Mouse (Mus musculus) 3T3-L1 (cell line): ENCODE measurements around the gene Mars.

Source experiments
- DNase-seq: peaks from one replicate; pipeline ENCODE4 v3.0.0-alpha.2; 2015; ENCODE audit warnings: low read depth, low spot score

Gene Mars

GRCm38 (mm10) chr10:127262548-127263398, 48.8 kb downstream of the Mars start, which contains the start of gene Kif5a:
Gene Kif5a (minus strand): TSS chr10:127263348.
- no peak for DNase-seq

- DNase-seq: no peak
Measured at GRCm38 (mm10) chr10:127261706-127262547, 49.7 kb downstream of the Mars start.

GRCm38 (mm10) chr10:127258489-127258888, 53.1 kb downstream of the Mars start:
- no peak for DNase-seq

- no peak for DNase-seq
Measured at GRCm38 (mm10) chr10:127257790-127258189, 53.8 kb downstream of the Mars start.

GRCm38 (mm10) chr10:127255625-127256345, 55.8 kb downstream of the Mars start:
- peak; percentile 72 for DNase-seq

GRCm38 (mm10) chr10:127250810-127251209, 60.8 kb downstream of the Mars start:
- no peak for DNase-seq
